Mouse (Mus musculus) G1E (cell line): ENCODE results near the gene Homer1.

Experiments
- CTCF ChIP-seq: IDR thresholded peaks from 2 replicates; pipeline ENCODE4 v1.5.1; 2012; ENCODE audit warnings: low read depth, low read length, inconsistent platforms, mixed read lengths
- GATA1 ChIP-seq: IDR thresholded peaks from 2 replicates; pipeline ENCODE4 v1.6.1; 2012; ENCODE audit warnings: borderline replicate concordance, low read length, inconsistent platforms, mixed read lengths
- GATA2 ChIP-seq: IDR thresholded peaks from 2 replicates; pipeline ENCODE4 v1.6.1; 2012; ENCODE audit warnings: low read depth, low read length, inconsistent platforms, borderline replicate concordance
- POLR2AphosphoS5 ChIP-seq: IDR thresholded peaks from 2 replicates; pipeline ENCODE4 v1.6.1; 2012; ENCODE audit warnings: low read depth, low read length, inconsistent platforms; ENCODE audit not compliant: insufficient replicate concordance
- TAL1 ChIP-seq: conservative IDR thresholded peaks from 2 replicates; pipeline ENCODE4 v1.6.1; 2012; ENCODE audit warnings: low read depth, low read length, inconsistent platforms, mixed read lengths

DNA sequence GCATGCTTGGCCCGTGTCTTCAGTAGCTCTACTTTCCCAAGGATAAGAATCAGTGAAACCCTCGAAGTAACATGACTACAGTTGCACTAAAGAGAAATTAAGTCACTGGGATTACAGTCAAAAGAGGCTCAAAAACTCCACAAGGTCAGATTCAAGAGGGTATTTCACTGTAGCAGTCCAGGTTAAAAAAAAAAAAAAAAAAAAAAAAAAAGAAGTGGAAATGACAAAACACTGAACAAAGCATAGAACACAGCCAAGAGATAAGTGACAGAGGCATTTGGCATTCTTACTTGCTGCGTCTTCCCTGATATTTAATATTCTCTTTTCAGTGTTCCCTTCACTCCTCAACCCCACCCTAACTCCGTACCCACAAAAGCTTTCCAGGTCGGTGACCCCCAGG is 115.6 kb downstream of the Homer1 start:
- TF ChIP-seq CTCF (no peak), POLR2AphosphoS5 (no peak), GATA1 (no peak), TAL1 (no peak), GATA2 (no peak)
